Mouse (Mus musculus): ENCODE results near the gene Rapgef2. TPM values are rescaled to one million over a fixed set of nuclear protein-coding genes. Genes with fewer than 3 reads are reported as not detected.

Rapgef2 gene
- polyA plus RNA-seq, 2 experiments = 7.6 to 12.5 TPM

DNA sequence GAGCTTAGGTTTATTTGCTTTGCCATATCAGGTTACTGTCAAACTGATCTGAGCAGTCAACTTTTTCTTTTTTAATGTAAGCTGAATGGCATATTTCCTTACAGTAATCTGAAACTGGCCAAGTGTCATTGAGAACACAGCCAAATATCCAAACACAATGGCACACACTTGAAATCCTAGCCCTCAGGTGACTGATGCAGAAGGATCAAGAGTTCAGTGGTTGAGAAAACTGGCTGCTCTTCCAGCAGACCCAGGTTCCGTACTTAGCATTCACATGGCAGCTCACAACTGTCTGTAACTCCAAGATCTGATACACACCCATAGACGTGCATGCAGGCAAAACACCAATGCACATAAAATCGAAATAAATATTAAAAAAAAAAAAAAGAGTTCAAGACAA lies 243.3 kb downstream of the Rapgef2 start:
- H3K27me3 ChIP-seq (ENCODE audit: control insufficient read depth, insufficient read depth, low read length) = no peaks in the 10 kb centered on the region
- H3K4me2 ChIP-seq (replicated peaks; ENCODE audit: low read depth, low read length, severe bottlenecking) = no peak overlapping the region
- no peaks in the 10 kb centered on the region for H3K36me3 ChIP-seq (ENCODE audit: control insufficient read depth, insufficient read depth, low read length)
- TF ChIP-seq POLR2A (IDR thresholded peaks at IDR 0.05; ENCODE audit: borderline replicate concordance, extremely low read depth, insufficient read depth, insufficient read length) = no peak
- WGBS = 75% methylated on average over 3 of the region's 3 CpGs
- H3K4me3 ChIP-seq (replicated peaks; ENCODE audit: low read length) = no peak overlapping the region
- no peak overlapping the region for H3K9ac ChIP-seq (ENCODE audit: low read depth, low read length, severe bottlenecking)
- ATAC-seq (ENCODE audit: low FRiP score, low read depth) (no peak), DNase-seq (ENCODE audit: low spot score) (no peak)
- H3K4me1 ChIP-seq (ENCODE audit: control insufficient read depth, insufficient read depth, low read length) = no peaks in the 10 kb centered on the region
- H3K27ac ChIP-seq (replicated peaks; ENCODE audit: low read depth, low read length) = no peak overlapping the region
- no peaks in the 10 kb centered on the region for H3K9me3 ChIP-seq (ENCODE audit: control insufficient read depth, low read length)

DNA sequence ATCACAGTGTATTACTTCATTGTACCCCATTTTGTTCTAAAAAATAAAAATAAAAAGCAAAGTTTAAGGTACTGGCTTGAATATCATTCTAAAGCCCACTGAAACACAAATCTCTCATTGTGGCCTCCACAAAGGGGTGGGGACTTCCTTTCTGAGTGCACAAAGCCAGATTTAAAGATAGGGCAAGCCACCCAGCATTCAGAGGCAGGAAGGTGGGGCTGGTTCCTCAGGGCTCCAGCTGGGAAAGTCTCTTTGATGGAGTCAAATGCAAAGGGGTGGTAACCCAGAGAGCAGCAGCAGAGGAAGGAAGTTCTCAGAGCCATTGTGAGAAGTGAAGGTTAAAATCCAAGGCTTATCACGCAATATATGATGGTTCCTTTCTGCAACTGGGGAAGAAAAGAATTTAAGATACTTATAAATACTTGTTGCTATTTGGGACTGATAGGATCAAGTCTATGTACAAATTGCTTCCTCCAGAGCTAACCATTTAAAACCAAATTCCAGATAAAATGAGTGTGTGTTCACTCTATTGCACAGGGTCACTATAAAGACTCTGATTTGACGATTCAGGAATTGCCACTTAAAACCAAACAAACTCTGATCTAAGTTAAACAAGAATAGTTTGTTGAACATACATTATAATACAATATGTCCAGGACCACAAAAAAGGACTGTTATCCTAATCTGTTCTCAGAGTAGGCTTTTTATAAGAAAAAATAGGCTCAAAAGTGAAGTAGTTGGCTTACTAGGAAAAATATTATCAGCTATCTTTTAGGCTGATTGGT lies 246.5 kb downstream of the Rapgef2 start:
- H3K4me2 ChIP-seq (replicated peaks; ENCODE audit: low read depth, low read length, severe bottlenecking) = no peak overlapping the region
- H3K9ac ChIP-seq (ENCODE audit: low read depth, low read length, severe bottlenecking) = no peak overlapping the region
- H3K4me3 ChIP-seq (replicated peaks; ENCODE audit: low read length) = no peak overlapping the region
- no peaks in the 10 kb centered on the region for H3K4me1 ChIP-seq (ENCODE audit: control insufficient read depth, insufficient read depth, low read length)
- WGBS = 65% methylated on average over 2 of the region's 2 CpGs
- no peak for TF ChIP-seq POLR2A (IDR thresholded peaks at IDR 0.05; ENCODE audit: borderline replicate concordance, extremely low read depth, insufficient read depth, insufficient read length)
- H3K27ac ChIP-seq (replicated peaks; ENCODE audit: low read depth, low read length) = no peak overlapping the region
- ATAC-seq (ENCODE audit: low FRiP score, low read depth) (no peak), DNase-seq (ENCODE audit: low spot score) (no peak)
- no peaks in the 10 kb centered on the region for H3K36me3 ChIP-seq (ENCODE audit: control insufficient read depth, insufficient read depth, low read length)
- no peaks in the 10 kb centered on the region for H3K27me3 ChIP-seq (ENCODE audit: control insufficient read depth, insufficient read depth, low read length)
- no peaks in the 10 kb centered on the region for H3K9me3 ChIP-seq (ENCODE audit: control insufficient read depth, low read length)

DNA sequence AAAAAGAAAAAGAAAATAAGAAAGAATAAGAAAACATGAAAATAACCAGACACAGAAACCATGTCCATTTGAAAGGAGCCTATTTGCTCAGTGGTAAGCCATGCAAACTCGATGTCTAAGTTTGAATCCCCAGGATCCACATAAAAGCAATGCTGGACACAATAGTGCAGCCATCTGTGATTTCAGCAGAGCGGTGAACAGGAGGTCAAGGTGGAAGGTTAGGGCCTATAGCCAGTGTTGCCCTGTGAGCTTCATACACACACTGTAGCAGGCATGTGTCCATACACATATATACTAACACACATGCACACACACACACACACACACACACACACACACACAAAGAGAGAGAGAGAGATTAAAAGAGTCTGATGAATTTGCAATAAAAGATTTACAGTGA lies 247.3 kb downstream of the Rapgef2 start:
- 88% methylated on average over 2 of the region's 2 CpGs for WGBS
- Histone ChIP-seq H3K36me3 (ENCODE audit: control insufficient read depth, insufficient read depth, low read length) (no peaks in the 10 kb centered on the region), H3K27me3 (ENCODE audit: control insufficient read depth, insufficient read depth, low read length) (no peaks in the 10 kb centered on the region), H3K4me3 (replicated peaks; ENCODE audit: low read length) (no peak overlapping the region), H3K4me2 (replicated peaks; ENCODE audit: low read depth, low read length, severe bottlenecking) (no peak overlapping the region), H3K9me3 (ENCODE audit: control insufficient read depth, low read length) (no peaks in the 10 kb centered on the region), H3K27ac (replicated peaks; ENCODE audit: low read depth, low read length) (no peak overlapping the region), H3K4me1 (ENCODE audit: control insufficient read depth, insufficient read depth, low read length) (no peaks in the 10 kb centered on the region), H3K9ac (ENCODE audit: low read depth, low read length, severe bottlenecking) (no peak overlapping the region)
- no peak for TF ChIP-seq POLR2A (IDR thresholded peaks at IDR 0.05; ENCODE audit: borderline replicate concordance, extremely low read depth, insufficient read depth, insufficient read length)
- DNase-seq (ENCODE audit: low spot score) (no peak), ATAC-seq (ENCODE audit: low FRiP score, low read depth) (no peak)

DNA sequence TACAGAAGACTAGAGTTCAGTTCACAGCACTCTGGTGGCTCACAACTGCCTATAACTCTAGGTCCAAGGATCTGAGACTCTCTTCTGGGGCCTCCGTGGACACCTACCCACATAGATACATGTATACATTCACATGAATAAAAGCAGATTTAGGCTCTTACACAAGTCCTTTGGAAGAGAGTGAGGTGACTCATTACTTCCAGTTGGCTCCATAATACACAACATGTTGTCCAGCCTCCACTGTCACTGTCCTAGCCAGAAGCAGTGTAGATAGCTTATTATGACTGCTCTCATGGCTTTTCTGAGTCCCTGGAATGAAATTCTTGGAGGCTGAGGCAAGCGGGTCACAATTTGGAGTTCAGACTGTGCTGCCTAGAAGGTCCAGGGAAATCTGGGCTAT lies 251.9 kb downstream of the Rapgef2 start:
- ATAC-seq (ENCODE audit: low FRiP score, low read depth) (no peak), DNase-seq (ENCODE audit: low spot score) (no peak)
- H3K27me3 ChIP-seq (ENCODE audit: control insufficient read depth, insufficient read depth, low read length) = no peaks in the 10 kb centered on the region
- no peak overlapping the region for H3K4me3 ChIP-seq (replicated peaks; ENCODE audit: low read length)
- H3K27ac ChIP-seq (replicated peaks; ENCODE audit: low read depth, low read length) = no peak overlapping the region
- H3K36me3 ChIP-seq (ENCODE audit: control insufficient read depth, insufficient read depth, low read length) = no peaks in the 10 kb centered on the region
- H3K4me2 ChIP-seq (replicated peaks; ENCODE audit: low read depth, low read length, severe bottlenecking) = no peak overlapping the region
- H3K9ac ChIP-seq (ENCODE audit: low read depth, low read length, severe bottlenecking) = no peak overlapping the region
- no peaks in the 10 kb centered on the region for H3K9me3 ChIP-seq (ENCODE audit: control insufficient read depth, low read length)
- no peak for TF ChIP-seq POLR2A (IDR thresholded peaks at IDR 0.05; ENCODE audit: borderline replicate concordance, extremely low read depth, insufficient read depth, insufficient read length)
- 92% methylated on average over 2 of the region's 2 CpGs for WGBS
- no peaks in the 10 kb centered on the region for H3K4me1 ChIP-seq (ENCODE audit: control insufficient read depth, insufficient read depth, low read length)

DNA sequence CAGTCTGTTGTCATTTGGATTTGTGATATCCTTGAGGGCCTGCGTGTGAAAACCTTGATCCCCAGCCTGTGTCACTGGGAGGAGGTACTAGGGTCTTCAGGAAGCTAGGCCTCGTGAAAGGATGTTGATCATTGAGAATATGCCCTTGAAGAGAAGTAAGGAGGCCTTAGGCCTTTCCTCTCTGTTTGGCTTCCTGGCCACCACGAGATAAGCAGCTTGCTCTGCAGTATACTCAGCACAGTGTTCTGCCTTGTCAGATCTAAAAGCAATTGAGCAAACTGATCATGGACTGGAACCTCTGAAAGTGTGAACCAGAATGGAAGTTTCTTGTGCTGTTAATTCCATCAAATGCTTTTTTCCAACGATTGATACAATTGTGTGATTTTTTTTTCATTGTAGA lies 255.5 kb downstream of the Rapgef2 start:
- no peak for DNase-seq (ENCODE audit: low spot score)
- WGBS = 80% methylated on average over 4 of the region's 4 CpGs
- H3K9me3 ChIP-seq (ENCODE audit: control insufficient read depth, low read length) = no peaks in the 10 kb centered on the region
- no peak overlapping the region for H3K4me3 ChIP-seq (replicated peaks; ENCODE audit: low read length)
- ATAC-seq (ENCODE audit: low FRiP score, low read depth) = no peak
- no peaks in the 10 kb centered on the region for H3K36me3 ChIP-seq (ENCODE audit: control insufficient read depth, insufficient read depth, low read length)
- no peak overlapping the region for H3K4me2 ChIP-seq (replicated peaks; ENCODE audit: low read depth, low read length, severe bottlenecking)
- no peaks in the 10 kb centered on the region for H3K4me1 ChIP-seq (ENCODE audit: control insufficient read depth, insufficient read depth, low read length)
- TF ChIP-seq POLR2A (IDR thresholded peaks at IDR 0.05; ENCODE audit: borderline replicate concordance, extremely low read depth, insufficient read depth, insufficient read length) = no peak
- no peak overlapping the region for H3K9ac ChIP-seq (ENCODE audit: low read depth, low read length, severe bottlenecking)
- H3K27me3 ChIP-seq (ENCODE audit: control insufficient read depth, insufficient read depth, low read length) = no peaks in the 10 kb centered on the region
- no peak overlapping the region for H3K27ac ChIP-seq (replicated peaks; ENCODE audit: low read depth, low read length)

Measured in limb, embryonic 14.5 days (tissue).